Mouse (Mus musculus) C2C12 (cell line): Measurements from ENCODE around the gene Cmah.

Source experiments
- CEBPB ChIP-seq: IDR thresholded peaks from one replicate; pipeline ENCODE4 v1.6.1; 2011; ENCODE audit warnings: low read depth, mild to moderate bottlenecking, control low read depth, moderate library complexity
- CTCF ChIP-seq: IDR thresholded peaks from one replicate; pipeline ENCODE4 v1.5.1; 2011; ENCODE audit not compliant: control insufficient read depth, insufficient read depth, insufficient read length
- MAX ChIP-seq: IDR thresholded peaks from one replicate; pipeline ENCODE4 v1.6.1; 2011; ENCODE audit warnings: mild to moderate bottlenecking, control low read depth
- MYOD1 ChIP-seq: IDR thresholded peaks from one replicate; pipeline ENCODE4 v1.6.1; 2011; ENCODE audit warnings: low read depth; ENCODE audit not compliant: control insufficient read depth, insufficient read length
- MYOG ChIP-seq: IDR thresholded peaks from one replicate; pipeline ENCODE4 v1.6.1; 2011; ENCODE audit not compliant: control insufficient read depth, insufficient read length; ENCODE audit errors: extremely low read depth
- USF1 ChIP-seq: IDR thresholded peaks from one replicate; pipeline ENCODE4 v1.6.1; 2011; ENCODE audit warnings: low read depth, mild to moderate bottlenecking, control low read depth, moderate library complexity

DNA sequence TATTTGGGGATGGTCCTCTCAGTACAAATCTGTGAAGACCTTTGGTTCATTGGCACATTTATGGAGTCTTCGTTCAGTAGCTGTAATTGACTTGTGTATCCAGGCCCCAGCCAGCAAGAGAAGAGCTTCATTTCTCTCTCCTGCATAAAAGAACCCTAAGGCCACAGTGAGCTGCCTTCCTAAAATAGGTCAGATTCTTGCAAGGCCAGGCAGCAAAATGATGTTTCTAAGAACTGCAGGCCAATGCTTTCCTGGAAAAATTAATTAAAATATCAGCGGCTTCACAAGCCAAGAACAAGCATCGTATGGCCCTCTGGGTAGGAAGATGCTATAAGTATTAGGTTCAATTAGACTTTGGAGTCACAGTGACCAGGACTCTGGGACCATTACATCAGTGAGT lies 156.5 kb downstream of the Cmah start:
- TF ChIP-seq MYOD1 (no peak), USF1 (no peak), CTCF (no peak), MAX (no peak), MYOG (no peak), CEBPB (no peak)
